Mouse (Mus musculus) urinary bladder, postnatal 25 days (tissue): ENCODE measurements around the gene Zbp1.

Source experiments
- DNase-seq: peaks from one replicate; pipeline ENCODE4 v3.0.0; 2022; ENCODE audit warnings: low spot score

Zbp1 gene

DNA sequence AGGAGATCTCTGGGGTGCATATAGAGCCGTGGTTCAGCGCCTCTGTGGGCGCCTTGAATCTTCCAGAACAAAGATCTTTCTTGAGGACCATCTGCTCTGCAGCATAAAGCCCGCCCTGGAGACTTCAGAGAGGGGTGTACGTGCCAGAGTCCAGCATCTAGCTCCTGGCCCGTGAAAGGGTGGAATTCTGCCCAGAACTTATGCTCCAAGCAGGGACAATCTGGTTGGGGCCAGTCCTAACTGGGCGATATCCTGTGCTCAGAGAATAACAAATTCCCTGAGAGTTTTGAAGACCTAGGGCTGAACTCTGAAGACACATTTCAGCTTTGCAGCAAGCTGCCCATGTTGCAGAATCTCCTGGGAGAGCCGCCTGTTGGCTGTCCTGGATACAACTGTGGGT is 40.8 kb downstream of the Zbp1 start:
- DNase-seq: no peak

GRCm38 (mm10) chr2:173177481-173177880 is 41.2 kb downstream of the Zbp1 start:
- no peak for DNase-seq

GRCm38 (mm10) chr2:173175703-173176102 is 43.0 kb downstream of the Zbp1 start:
- DNase-seq: no peak

DNA sequence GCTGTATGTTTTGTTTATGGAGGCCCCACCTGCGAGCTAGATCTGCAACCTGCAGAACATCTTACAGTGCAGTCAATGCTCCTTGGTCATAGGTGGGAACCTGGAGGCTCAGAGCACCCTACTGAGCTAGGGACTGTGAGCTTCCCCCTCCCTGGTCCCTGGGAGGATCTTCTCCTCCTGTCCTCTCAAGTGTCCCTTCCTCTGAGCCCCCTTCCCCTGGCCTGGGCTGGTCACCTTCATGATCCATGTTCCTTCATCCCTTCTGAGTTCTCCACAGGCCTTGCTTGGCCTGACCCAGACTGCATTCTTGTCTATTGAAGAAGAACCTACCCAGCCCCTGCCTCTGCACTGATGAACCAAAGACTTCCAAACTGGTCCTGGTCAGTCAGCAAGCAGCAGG is 44.2 kb downstream of the Zbp1 start:
- DNase-seq: peak; percentile 2

DNA sequence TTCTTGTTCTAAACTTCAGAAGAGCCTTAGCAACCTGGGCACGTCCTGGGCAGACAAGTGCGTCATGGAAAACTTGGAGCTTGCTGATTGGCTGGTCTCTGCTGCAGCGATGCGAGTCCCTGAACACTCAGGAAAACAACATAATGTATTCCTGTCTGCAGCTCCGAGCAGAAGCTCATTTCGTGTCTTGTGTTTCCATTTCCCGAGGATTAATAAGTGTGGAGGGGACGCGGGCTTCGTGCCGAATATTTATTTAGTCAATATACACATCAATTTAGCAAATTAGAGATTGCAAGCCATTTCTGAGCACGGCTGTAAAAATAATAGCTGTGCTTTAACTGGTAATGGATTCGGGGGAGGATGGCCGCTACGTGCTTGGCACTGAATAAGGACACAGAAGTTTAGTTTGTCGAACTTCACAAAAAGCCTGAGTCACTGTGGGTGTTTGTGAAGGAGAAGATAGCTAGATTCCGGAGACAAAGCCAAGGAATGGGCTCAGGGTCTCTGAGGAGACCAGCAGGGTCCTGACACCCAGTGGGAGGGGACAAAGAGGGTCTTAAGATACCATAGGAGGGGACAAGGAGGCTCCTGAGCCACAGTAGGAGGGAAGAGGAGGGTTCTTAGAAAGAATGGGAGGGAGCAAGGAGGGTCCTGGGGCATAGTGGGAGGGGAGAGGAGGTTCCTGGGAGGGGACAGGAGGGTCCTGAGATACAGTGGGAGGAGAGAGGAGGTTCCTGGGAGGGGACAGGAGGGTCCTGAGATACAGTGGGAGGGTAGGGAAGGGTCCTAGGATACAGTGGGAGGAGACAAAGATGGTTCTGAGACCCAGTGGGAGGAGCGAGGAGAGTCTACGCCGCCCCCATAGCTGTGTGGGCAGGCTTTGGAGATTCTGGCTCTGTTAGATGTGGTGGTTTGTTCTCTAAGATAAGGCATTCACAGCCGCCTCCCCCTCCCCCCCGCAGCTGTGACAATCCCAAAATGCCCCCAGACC is 44.9 kb downstream of the Zbp1 start:
- peak; percentile 2 for DNase-seq

DNA sequence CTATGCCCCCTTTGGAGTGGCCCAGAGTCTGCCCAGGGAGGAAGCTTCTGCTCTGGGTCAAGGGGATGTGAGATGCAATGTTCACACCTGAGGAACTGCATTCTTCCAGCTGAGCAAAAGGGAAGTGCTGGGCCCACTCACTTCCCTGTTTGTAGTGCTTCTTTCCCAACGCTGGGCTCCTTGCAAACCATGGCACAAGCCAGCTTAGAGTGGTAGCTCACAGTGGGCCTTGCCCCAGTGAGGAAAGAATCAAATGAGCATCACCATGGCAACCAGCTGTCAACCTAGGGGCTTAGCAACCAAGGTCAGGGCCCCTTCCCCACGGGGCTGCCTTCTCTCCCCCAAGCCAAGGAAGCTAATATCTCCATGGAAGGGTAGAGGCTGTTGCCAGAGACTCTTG is 45.7 kb downstream of the Zbp1 start:
- DNase-seq: no peak

- DNase-seq: no peak
These were observed 46.3 kb downstream of the Zbp1 start for GRCm38 (mm10) chr2:173172386-173172785.

GRCm38 (mm10) chr2:173171956-173172355 is 46.8 kb downstream of the Zbp1 start:
- no peak for DNase-seq

DNA sequence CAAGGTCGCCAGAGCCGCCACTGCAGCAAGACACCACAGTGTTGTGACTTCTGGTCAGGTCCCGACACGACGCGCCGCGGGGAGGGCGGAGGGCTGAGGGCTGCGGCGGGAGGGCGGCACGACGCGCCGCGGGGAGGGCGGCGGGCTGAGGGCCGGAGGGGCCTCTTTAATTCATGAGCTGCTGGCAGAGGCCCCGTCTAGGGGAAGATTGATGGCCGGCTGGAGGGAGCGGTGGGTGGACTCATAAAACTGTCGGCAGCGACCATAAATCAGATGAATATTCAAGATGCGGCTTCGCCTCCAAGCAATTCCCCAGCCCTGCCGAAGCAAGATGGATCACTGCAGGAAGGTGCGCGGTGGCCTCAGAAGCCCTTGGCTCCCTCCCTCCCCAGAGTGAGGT is 47.3 kb downstream of the Zbp1 start:
- peak; percentile 54 for DNase-seq

DNA sequence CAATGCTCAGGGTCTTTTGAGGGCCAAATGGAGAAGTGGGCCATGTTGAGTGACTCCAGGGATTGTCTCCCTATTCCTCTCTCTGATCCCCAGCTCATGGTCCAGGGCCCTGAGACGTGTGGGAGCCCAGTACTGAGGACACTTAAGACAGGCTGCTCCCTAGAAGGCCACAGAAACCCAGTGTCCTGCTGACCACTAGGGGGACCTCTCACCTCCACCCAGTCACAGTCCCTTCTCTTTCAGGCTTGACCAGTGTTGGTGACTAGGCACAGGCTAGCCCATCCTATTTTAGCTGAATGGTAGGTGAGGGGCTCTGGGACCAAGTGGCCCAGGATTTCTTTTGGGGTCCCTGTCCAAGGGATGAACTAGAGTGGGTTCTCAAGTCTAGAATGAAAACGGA is 48.0 kb downstream of the Zbp1 start:
- no peak for DNase-seq

GRCm38 (mm10) chr2:173170081-173170480 is 48.6 kb downstream of the Zbp1 start:
- no peak for DNase-seq

- DNase-seq: no peak
These were observed 50.3 kb downstream of the Zbp1 start for GRCm38 (mm10) chr2:173168411-173168851.

DNA sequence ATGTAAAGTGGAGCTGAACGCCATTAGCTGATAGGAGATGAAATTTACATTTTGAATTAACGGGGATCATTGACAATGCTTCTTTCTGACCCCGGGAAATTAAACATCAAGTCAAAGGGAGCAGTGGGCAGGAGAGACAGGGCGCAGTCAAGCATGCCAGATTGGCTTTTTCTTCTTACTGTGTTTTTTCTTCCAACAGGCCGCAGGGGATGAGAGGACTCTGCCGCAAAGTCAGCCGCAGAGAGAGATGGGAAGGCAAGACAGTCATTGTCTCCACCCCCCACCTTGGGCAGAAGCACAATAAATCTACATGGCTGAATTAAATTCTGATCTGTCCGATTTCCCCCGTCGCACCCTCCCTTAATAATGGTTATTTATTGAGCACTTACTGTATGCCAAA is 53.4 kb downstream of the Zbp1 start:
- no peak for DNase-seq

DNA sequence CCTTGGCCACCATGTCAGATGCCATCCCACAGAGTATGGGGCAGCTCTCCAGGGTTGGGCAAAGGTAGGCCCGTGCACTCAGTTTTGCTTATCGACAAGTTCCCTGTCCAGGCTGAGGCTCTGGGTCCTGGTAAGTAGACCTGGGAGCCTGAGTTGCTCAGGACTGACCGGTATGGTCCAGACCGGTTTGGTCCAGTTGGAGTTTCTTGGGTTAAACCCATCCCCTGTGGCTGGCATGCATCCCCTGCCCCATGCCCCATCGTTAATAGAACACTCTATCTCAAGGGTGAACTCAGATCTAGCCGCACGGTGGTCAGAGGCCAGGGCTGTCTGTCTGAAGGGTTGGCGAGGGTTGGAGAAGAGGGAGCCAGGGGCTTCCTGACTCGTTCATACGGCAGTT is 53.8 kb downstream of the Zbp1 start:
- DNase-seq: no peak

DNA sequence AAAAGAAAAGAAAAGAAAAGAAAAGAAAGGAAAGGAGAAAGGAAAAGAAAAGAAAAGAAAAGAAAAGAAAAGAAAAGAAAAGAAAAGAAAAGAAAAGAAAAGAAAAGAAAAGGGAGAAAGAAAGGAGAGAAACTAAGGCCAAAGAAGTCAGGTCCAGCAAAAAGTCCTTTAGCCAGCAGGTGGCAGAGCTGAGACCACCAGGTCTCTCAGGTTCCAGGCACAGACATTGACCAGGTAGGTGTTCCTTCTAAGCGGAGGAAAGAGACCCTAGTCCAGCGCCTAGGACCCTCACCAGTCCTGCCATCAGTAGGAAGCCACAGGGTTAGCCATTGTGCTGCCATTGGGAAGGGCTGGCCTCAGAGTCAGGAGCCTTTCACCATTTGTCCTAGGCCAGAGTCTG is 54.4 kb downstream of the Zbp1 start:
- no peak for DNase-seq

- DNase-seq: no peak
These were observed 55.3 kb downstream of the Zbp1 start for GRCm38 (mm10) chr2:173163380-173163779.

- DNase-seq: peak; percentile 61
These were observed 59.1 kb downstream of the Zbp1 start for GRCm38 (mm10) chr2:173159354-173160311.

- no peak for DNase-seq
These were observed 60.2 kb downstream of the Zbp1 start for GRCm38 (mm10) chr2:173158390-173159055.

GRCm38 (mm10) chr2:173157871-173158270 is 60.9 kb downstream of the Zbp1 start:
- DNase-seq: no peak

GRCm38 (mm10) chr2:173157376-173157775 is 61.3 kb downstream of the Zbp1 start:
- no peak for DNase-seq

DNA sequence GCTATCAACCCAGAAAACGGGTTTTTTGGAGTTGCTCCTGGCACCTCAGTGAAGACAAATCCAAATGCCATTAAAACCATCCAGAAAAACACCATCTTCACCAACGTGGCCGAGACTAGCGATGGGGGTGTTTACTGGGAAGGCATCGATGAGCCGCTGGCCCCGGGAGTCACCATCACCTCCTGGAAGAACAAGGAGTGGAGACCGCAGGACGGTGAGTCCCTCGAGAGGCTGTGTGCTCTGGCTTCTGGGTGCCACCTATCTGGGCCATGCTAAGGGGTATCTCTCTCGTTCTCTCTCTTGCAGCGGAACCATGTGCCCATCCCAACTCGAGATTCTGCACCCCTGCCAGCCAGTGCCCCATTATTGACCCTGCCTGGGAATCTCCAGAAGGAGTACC is 61.8 kb downstream of the Zbp1 start:
- DNase-seq: no peak
